Mouse (Mus musculus) heart, adult 11 months (tissue): ENCODE measurements around the gene Lgsn.

Source experiments
- DNase-seq: peaks from one replicate; pipeline ENCODE4 v3.0.0; 2022

Gene Lgsn

DNA sequence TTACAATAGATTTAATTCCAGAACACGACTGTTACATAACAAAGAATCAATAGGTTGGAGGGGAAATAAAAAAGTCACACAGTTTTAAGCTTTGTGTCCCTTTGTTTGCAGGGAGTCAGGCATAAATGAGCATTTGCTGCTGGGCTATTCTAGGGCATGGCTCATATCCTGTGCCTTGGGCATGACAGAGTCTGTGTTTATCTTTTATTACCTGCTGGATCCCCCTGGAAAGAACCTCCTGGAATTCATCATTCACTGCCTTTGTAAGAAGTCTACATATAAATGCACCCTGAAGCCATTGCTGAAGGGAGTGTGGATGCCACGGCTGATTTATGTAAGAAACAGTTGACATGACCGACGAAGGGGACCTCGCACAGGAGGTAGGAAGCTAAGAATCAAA, at the start of gene Lgsn:
Gene Lgsn (plus strand): TSS at position 301 of the 400 bp plus-strand sequence.
- peak; percentile 84 for DNase-seq

DNA sequence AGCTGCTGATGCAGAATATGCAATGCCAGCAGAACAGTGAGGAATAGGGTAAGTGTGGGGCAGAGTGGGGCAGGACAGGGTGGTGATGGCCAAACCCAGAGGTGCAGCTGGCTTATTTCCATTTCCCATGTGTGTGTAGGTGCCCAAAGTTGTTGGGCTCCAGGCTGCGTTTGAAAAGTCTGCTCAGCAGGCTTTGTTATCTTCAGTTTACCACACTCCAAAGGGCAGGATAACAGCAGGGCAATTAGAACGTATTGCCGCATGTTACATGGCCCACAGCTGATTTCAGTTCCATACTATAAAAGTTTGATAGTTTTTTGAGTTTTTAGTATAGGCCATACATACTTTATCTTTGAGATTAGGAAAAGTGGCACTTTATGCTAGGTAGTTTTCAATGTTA, 37.8 kb upstream of the Lgsn start:
- DNase-seq: peak; percentile 58

DNA sequence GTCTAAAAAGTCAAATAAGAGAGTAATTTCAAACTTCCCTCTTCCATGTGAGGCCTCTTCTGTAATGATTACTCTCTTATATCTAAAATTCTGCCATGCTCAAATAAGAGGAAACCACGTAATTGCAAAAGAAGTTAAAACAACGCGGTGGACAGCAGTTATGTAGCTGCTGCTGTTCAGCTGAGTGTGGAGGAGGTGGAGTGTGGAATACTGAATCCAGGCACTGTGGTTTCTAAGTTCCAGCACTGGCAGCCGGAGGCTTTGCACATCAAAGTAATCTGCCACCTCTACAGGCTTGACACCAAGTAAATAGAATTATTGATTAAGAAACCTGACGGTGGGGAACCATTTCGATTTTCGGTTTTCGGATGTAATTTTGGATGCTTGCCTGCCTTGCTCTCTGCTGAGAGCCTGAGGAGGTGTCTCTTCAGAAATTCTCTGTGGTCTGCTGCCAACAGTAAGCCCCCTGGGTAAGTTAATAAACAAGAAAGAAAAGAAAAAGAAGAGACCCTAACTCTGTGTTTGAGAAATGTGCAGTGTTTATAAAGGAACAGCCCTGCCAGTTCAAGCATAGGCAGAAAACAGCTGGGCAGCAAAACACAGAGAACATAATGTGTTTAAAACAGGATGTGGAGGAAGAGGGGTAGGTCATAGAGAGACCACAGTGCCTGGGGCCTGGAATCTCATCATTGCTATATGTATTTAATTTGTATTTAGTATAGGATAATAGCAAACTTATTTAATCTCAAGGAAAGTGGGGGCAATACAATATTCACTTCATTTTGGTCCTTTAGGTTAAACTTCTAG, 33.7 kb upstream of the Lgsn start:
- DNase-seq: peak; percentile 67

DNA sequence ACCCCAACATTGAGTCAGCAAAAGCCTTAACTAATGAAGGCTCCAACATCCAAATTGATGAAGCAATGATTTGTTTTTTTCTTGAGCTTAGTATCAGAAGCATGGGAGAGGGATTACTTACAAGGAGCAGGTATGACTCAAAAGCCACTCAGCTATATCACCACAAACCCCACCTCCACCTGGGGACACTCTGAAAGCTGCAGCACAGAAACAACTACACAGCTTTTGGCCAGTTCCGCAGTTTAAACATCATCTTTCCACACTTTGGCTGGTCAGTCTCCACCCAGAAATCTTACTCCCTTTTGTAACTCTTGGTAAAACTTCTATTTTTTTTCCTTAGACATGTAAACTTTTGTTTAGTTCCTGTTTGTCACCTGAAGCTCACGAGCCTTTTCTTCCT, 32.6 kb upstream of the Lgsn start:
- peak; percentile 62 for DNase-seq

DNA sequence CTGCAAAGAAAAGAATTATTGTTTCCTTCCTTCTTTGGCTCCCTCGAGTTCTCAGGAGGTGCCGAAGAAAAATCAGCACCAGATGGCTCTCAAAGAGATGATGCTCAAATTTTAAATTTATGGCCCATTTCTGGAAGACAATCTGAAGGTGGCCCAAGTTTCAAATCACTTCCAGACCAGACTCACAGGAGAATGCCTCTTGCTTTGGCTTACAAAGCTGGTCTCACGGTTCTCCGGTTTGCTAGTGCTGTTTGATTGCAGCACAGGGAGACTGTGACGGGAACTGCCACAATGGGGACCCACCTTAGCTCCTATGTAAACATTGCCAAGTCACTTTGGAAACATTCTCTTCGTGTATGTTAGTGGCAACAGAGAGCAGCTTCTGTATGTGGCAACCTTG, 26.5 kb upstream of the Lgsn start:
- no peak for DNase-seq

DNA sequence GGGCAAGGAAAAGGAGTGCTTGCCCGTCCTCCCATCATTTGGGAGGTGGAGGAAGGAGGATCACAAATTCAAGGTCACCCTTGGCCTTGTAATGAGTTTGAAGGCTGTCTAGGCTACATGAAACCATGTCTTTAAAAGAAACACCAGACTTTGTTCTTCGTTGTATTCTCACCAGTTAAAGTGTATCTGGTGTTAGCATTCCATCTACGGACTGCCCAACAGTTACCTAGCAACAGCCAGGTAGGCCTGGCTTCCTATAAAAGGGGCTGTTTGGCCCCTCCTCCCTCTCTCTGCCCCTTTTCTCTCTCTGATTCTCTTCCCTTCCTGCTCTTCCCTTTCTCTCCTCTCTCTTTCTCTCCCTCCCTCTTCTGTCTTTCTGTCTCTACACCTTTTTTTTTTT, 25.7 kb upstream of the Lgsn start:
- DNase-seq: no peak

DNA sequence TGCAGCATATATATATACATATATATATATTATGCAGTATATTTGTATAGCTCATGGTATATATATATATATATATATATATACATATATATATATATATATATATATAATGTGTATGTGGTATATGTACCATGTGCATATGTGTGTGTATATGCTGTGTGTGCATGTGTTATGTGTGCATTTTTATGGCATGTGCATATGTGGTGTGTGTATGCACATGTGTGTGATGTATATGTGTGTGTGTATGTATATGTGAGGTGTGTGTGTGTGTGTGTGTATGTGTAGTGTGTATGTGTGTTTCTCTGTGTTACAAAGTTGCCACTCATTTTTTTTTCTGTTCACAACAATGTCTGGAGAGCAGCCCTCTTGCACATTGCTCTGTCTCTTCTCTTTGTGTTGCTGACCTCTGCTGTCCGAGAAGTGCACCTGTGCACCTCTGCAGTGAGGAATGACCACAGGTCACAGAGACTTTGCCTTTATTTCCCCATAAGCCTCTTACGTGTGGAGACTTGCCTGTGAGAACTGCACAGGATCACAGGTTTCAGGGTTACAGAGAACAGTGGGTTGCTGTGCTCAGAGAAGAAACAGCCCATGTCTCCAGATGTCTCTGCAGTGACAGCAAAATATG, 23.3 kb upstream of the Lgsn start:
- DNase-seq: peak; percentile 86

DNA sequence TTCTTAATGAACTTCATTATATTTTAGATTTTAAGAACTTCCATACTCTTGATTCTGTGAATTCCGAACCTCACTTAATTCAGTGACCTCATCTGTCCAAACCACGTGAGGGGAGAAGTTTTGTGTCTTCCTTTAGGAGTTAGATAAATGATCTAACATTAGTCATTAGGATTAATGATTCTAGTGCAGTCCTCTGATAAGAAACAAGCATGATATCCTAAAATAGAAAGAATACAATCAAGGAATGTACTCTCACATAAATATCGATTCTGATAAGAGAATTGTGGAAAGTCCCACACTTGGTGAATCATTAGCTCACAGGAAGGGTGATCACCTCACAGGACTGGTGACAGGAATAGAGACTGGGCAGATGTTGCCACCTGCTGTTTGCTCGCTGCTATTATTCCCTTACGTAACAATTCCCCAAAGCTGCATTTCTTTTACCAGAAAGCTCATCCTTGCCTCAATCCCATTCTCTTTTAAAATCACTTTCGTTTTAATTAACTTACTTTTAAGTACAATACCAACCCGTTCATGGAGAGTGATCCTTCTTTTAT, 22.3 kb upstream of the Lgsn start:
- DNase-seq: peak; percentile 90

DNA sequence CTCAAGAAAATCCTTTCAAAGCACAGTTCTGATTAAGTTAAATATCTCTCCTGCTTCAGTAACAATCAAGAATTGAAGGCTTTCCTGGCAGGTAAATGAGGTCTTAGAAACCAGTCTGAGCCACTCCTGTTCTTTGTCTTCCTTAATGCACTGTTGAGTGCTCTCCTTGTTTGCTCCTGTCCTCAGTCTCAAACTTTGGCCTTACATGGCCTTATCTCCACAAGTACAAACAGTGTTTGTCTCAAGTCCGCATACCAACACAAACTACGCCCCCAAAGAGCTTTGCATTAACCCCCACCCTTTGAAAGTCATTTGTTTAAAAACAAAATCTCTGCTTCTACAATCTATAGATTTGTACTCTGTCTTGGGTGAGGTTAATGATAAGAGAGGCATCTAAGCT, 20.0 kb upstream of the Lgsn start:
- no peak for DNase-seq

DNA sequence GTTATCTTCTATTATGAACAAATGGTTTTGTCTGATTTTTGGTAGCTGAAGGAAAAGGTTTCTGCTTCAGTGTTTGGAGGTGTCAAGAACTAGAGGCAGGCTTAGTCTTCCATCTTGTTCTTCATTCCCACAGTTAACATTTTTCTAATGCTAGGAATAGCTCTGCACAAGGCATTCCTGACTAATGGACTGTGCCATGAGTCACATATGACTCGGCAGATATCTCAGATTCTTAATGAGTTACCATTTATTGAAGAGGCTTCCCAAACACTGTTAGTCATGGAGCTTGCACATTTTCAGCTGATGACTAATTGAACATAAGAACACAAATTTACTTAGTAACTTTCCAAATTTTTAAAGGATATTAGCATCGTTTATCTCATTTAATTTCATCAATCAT, 19.3 kb upstream of the Lgsn start:
- no peak for DNase-seq

DNA sequence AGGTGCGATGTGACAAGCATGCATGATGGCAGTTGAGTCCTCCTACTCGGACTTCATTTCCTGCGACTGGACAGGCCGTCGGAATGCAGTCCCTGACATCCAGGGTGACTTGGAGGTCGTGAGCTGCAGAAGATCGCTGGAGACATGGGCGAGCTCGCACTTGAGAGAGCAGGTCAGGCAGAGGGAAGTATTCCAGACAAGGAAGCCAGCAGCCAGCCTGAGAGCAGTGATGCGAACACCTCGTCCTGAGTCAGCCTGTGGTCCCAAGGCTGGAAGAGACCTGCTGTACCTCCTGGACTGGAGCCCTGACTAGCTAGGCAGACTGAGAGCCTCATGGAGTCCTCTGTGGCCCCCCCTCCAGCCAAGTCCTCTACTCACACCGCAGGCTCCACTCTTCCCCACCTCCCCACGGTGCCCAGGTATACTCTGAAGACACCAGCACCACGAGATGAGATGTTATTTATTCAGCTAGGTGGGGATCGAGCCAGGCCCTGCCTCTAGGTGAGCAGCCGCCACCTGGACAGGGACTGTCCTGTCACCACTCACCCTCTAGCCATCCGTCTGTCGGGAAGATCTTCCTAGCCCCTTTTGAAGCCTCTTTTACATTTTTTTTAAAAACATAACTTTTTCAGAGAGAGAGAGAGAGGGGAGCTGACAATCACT, 11.5 kb upstream of the Lgsn start:
- peak; percentile 41 for DNase-seq

DNA sequence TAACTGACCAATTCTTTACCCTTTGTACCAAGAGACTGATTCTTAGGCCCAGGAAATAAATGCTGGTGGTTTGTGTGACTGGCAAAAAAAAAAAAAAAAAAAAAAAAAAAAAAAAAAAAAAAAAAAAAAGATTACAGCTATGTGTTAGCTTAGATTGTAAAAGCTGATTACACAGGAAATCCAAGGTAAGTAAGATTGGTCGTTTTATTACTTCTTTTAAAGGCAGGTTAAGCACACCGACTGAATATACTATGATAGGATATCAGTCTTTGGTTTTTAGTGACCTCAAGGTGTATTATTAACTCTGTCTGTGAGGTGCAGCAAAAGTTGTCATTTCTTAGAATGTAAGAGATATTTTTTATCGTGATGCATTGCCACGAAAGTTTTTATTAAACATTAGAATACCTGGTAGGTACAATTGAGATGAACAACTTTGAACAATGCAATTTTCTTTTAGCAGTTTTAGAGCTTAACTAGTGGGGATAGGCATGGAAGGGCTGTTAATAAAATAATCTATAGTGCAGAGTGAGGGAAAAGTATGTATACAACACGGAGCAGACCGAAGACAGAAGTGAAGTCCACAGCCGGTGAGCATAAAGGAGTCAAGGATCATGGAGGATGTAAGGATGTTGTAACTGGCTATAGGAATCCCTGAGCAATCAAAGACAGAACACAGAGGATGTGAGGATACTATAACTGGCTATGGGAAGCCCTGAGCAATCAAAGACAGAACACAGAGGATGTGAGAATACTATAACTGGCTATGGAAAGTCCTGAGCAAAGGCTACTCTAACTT, 10.7 kb upstream of the Lgsn start:
- no peak for DNase-seq

DNA sequence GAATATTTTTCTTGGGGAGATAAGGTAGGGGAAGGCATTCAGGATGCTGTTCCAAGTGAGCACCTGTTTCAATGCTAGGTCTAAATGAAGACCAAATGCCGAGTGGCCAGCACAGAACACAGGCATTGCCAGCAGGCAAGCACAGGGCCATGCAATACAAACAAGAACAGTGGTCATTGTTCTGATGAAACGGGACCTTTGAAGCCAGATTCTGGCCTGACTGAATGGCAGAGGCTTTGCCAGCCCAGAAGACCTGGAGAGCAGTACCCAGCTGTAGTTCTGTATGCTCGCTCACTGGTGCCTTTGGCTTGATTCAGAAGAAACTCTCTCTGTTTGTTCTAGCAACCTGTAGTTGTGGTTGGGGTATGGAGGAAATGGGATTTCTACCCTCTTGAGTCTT, 800 bp upstream of the Lgsn start:
- peak; percentile 46 for DNase-seq

DNA sequence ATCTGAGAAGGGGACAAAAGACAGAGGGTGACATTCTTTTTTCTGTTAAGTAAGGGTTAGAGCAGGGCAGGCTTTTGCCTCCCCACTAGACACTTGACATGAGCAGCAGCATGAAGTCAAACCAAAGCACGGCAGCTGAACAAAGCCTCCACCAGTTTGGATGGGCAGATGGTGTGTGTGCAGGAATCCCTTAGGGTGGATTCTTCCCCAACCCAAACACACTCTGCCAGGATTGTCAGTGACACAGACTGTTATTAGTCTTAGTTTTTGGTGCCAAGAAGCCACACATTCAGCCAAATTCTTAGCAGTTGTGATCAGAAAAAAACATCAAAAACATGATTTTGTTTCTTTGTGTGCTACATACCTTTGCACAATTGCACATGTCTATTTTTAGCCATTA, 2.1 kb downstream of the Lgsn start:
- peak; percentile 34 for DNase-seq

DNA sequence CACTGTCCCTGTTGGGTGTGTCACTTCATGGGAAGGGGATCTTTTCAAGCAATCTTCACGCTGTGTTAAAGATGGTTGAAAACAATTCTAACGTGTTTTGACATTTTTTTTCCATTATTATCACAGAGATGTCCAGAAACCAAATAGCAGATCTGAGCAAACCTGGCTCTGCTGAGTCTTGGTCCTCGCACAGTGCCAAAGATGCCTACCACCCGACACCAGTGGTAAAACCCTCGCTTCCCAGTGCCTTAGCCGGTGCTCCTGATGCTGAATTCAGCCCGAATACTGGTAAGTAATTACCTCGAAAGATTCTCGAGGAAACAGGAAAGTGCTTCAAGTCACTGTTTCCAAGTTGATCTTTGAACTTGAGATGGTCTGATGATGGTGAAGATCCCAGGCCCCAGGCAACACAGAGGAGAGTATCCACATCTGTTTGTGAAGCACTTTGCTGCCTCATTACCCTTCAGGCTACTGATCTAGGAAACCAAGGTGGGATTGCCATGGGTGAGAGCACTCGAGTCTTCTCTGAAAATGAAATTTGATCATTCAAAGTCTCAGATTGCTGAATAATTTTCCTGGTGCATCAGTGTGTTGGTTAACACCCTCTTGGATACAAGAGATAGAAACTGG, 14.2 kb downstream of the Lgsn start:
- DNase-seq: peak; percentile 76

DNA sequence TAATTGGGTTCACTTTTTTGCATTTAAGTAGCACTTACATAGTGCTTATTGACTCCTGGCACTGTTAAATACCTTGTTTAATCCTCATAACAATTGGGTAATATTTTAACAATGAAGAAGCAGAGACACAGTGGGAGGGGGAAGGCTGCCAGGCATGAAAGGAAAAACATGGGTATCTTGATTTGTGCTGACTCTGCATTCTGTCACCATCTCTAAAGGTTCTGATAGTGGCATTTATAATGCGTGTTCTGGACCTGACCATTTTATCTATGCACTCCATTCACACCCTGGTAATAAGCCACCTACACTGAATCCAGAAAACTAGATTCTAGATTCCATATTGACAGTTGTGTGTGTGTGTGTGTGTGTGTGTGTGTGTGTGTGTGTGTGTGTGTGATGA, 19.4 kb downstream of the Lgsn start:
- no peak for DNase-seq

DNA sequence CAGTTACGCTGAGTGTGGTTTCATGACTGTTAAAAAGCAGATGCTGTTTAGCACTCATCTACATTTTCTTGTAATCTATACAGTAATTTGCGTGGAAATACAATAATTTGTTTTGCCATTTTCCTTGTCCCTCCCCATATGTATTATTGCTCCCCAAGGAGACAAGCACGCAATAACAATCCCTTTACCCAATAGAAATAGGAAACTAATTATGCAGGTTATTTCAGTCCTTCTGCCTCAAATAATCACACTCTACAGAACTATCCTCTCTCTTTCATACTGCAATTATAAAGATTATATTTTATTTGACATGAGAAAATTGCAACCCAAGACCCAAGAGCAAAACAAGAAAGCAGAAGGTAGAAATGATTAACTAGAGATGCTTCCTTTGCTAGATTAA, 20.8 kb downstream of the Lgsn start:
- no peak for DNase-seq

DNA sequence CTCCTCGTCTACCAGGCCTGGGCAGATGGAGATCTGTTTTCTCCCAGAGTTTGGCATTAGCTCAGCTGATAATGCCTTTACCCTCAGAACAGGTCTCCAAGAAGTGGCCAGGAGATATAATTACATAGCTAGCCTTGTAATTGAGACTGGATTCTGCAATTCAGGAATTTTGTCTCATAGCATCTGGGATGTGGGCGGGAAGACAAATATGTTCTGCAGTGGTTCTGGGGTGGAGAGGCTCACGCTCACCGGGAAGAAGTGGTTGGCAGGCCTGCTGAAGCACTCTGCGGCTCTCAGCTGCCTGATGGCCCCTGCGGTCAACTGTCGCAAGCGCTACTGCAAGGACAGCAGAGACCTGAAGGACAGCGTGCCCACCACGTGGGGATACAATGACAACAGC, 27.6 kb downstream of the Lgsn start:
- DNase-seq: no peak

DNA sequence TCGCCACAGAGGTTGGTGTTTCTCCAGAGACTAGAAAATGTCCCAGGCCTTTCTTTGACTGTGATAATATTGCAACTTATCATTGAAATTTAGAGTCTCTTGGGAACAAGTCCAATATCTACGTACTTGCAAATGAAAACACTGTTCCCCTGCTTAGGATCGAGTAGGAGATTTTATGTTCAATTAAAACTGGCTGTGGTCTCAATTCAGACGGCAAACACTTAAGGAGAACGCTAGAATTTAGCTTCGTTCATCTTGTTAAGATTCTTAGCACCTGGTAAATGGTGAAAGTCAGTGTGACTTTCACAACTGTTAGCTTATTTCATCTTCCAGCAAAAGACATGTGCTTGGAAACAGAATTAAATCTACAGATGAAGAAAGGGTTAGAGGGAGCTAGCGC, 29.1 kb downstream of the Lgsn start:
- DNase-seq: no peak

DNA sequence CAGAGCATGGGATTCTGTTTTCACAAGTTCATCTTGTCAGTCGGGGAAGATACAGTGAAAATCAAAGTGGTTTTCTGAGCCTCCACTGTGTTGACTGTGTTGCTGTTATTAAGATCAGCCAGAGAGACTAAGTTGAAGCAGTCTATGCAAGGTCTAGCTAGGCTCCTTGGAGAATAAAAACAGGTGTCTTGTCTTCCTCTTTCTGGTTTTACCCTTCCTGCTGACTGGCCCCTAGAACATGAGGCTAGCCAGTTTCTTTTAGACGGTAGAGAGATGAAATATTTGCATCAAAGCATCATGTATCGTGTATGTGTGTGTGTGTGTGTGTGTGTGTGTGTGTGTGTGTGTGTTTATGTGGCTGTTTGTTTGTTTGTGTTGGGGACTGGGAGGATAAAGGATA, 29.6 kb downstream of the Lgsn start:
- no peak for DNase-seq

DNA sequence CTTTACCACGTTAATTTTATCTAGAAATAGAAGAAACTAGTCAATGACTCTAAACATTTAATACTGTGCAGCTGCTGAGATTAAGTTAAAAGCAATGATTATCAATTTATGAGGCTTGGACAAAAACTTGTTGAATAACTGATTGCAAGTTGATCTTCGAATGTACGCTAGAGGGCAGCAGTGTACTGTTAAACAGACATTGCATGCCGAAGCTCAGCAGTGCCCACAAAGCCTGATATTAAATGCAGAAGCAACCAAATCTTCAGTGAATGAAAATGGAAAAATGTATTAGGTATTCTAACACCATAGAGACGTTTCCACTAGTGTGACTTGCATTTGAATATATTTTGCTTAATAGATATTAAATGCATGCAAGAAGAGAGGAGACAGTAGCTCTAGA, 33.9 kb downstream of the Lgsn start:
- no peak for DNase-seq

DNA sequence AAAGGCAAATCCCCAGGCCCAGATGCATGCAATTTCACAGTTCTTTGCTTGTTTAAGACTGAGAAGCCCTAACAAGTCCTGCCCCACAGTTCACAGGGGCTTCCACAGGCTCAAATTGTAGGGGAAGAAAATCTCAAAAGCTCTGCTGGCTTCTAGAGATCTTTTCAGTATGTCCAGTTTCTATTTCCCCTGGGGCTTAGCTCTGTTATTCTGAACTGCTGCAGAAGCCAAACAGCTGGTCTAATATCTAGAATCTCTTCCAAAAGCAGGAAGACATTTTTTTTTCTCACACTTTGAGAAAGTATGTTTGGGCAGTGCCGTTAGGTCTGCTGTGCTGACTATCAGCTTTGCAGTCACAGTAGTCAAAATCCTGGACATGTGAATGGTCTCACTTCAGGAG, 38.6 kb downstream of the Lgsn start:
- no peak for DNase-seq
